Mouse (Mus musculus) MEL (cell line): ENCODE results near the gene Mrpl53. TPM values are rescaled to one million over a fixed set of nuclear protein-coding genes. Genes with fewer than 3 reads are reported as not detected.
A peak's percentile ranks its signal among the peaks of the same experiment; 100 is the strongest.

Experiments used
- DNase-seq: peaks from one replicate; pipeline ENCODE4 v3.0.0; 2011; ENCODE audit warnings: low read depth, low spot score
- H3K27ac ChIP-seq: 2 replicates; pipeline ENCODE4 v1.5.1; 2012; ENCODE audit warnings: low read depth, mild to moderate bottlenecking, control low read depth, low read length, moderate library complexity; ENCODE audit not compliant: control insufficient read depth
- H3K27me3 ChIP-seq, 2 experiments: fragments of 150-350 bp in 1 of 2; sonication (generic) in 1 of 2; 2 replicates each; pipeline ENCODE4 v1.6.1; 2012; ENCODE audit warnings: low read length in 2 of 2, mild to moderate bottlenecking in 2 of 2, improper control_type of control experiment in 1 of 2, moderate library complexity in 1 of 2; ENCODE audit not compliant: insufficient read depth in 2 of 2, control insufficient read depth in 1 of 2
- H3K36me3 ChIP-seq, 2 experiments: 2 replicates each; pipeline ENCODE4 v1.6.1; 2012 to 2014; ENCODE audit warnings: low read length in 2 of 2, improper control_type of control experiment in 1 of 2, inconsistent platforms in 1 of 2, mild to moderate bottlenecking in 1 of 2; ENCODE audit not compliant: insufficient read depth in 2 of 2, control insufficient read depth in 1 of 2
- H3K4me1 ChIP-seq, 2 experiments: fragments of 150-350 bp in 1 of 2; sonication (generic) in 1 of 2; 2 replicates each; pipeline ENCODE4 v1.6.1; 2012; ENCODE audit warnings: low read length in 2 of 2, improper control_type of control experiment in 1 of 2, mild to moderate bottlenecking in 1 of 2; ENCODE audit not compliant: insufficient read depth in 2 of 2, control insufficient read depth in 1 of 2
- H3K4me3 ChIP-seq, 2 experiments: fragments of 150-350 bp in 1 of 2; sonication (generic) in 1 of 2; 2 replicates each; pipeline ENCODE4 v1.5.1; 2012; ENCODE audit warnings: low read depth in 2 of 2, low read length in 2 of 2, mild to moderate bottlenecking in 2 of 2, moderate library complexity in 2 of 2, control low read depth in 1 of 2, improper control_type of control experiment in 1 of 2; ENCODE audit not compliant: control insufficient read depth in 1 of 2, insufficient read depth in 1 of 2
- H3K79me2 ChIP-seq: 2 replicates; pipeline ENCODE4 v1.6.1; 2012; ENCODE audit warnings: mild to moderate bottlenecking, low read length, moderate library complexity; ENCODE audit not compliant: control insufficient read depth, poor library complexity, insufficient read depth
- H3K9ac ChIP-seq: 2 replicates; pipeline ENCODE4 v1.6.1; 2012; ENCODE audit warnings: low read depth, mild to moderate bottlenecking, control low read depth, low read length, moderate library complexity; ENCODE audit not compliant: control insufficient read depth, poor library complexity, severe bottlenecking
- H3K9me3 ChIP-seq: fragments of 150-350 bp; sonication (generic); replicated peaks from 2 replicates; pipeline ENCODE4 v1.6.1; 2012; ENCODE audit warnings: mild to moderate bottlenecking, low read length, improper control_type of control experiment, moderate library complexity; ENCODE audit not compliant: insufficient read depth
- ELF1 ChIP-seq: IDR thresholded peaks from 2 replicates; pipeline ENCODE4 v1.6.1; 2014; ENCODE audit warnings: low read depth, mild to moderate bottlenecking, inconsistent platforms, low read length, improper control_type of control experiment, moderate library complexity
- EP300 ChIP-seq, 2 experiments: IDR thresholded peaks; 2 replicates each; pipeline ENCODE4 v1.6.1; 2011; ENCODE audit warnings: improper control_type of control experiment in 2 of 2, low read length in 2 of 2, low read depth in 1 of 2, mild to moderate bottlenecking in 1 of 2
- MEF2A ChIP-seq: IDR thresholded peaks from 2 replicates; pipeline ENCODE4 v1.6.1; 2014; ENCODE audit warnings: low read depth, mild to moderate bottlenecking, inconsistent platforms, low read length, improper control_type of control experiment; ENCODE audit not compliant: poor library complexity, insufficient replicate concordance, severe bottlenecking; ENCODE audit errors: extremely low read depth
- POLR2A ChIP-seq, 2 experiments: IDR thresholded peaks; 2 replicates each; pipeline ENCODE4 v1.6.1; 2011 to 2012; ENCODE audit warnings: low read length in 2 of 2, mild to moderate bottlenecking in 2 of 2, control low read depth in 1 of 2, improper control_type of control experiment in 1 of 2, low read depth in 1 of 2, moderate library complexity in 1 of 2; ENCODE audit not compliant: control insufficient read depth in 1 of 2, insufficient read depth in 1 of 2, poor library complexity in 1 of 2
- POLR2AphosphoS2 ChIP-seq: IDR thresholded peaks from 2 replicates; pipeline ENCODE4 v1.6.1; 2011; ENCODE audit warnings: low read length, improper control_type of control experiment
- SMC3 ChIP-seq: IDR thresholded peaks from 2 replicates; pipeline ENCODE4 v1.6.1; 2011; ENCODE audit warnings: low read depth, low read length, improper control_type of control experiment
- TCF12 ChIP-seq: IDR thresholded peaks from 2 replicates; pipeline ENCODE4 v1.6.1; 2014; ENCODE audit warnings: low read depth, mild to moderate bottlenecking, inconsistent platforms, low read length, improper control_type of control experiment, moderate library complexity
- UBTF ChIP-seq: IDR thresholded peaks from 2 replicates; pipeline ENCODE4 v1.6.1; 2012; ENCODE audit warnings: low read depth, mild to moderate bottlenecking, inconsistent platforms, low read length, improper control_type of control experiment, moderate library complexity, borderline replicate concordance; ENCODE audit not compliant: insufficient read depth
- ZMIZ1 ChIP-seq: IDR thresholded peaks from 2 replicates; pipeline ENCODE4 v1.6.1; 2012; ENCODE audit warnings: low read depth, mild to moderate bottlenecking, inconsistent platforms, low read length, improper control_type of control experiment, moderate library complexity
- polyA plus RNA-seq, 2 experiments: library from polyadenylated mRNA; stranded (reverse) in 1 of 2; unstranded in 1 of 2; fragments of >175 nt in 1 of 2; fragments of >200 nt in 1 of 2; gene quantifications; 2 replicates each; pipeline versions ENCODE4 v1.2.1 to v1.2.4; 2012; ENCODE audit warnings: low replicate concordance in 2 of 2, low read depth in 1 of 2; ENCODE audit not compliant: insufficient read length in 2 of 2, insufficient read depth in 1 of 2, missing spikeins in 1 of 2
- total RNA-seq: library from RNA; depleted of rRNA; stranded (reverse); fragments of 300-350 nt; gene quantifications from 2 replicates; pipeline ENCODE4 v1.2.3, GENCODE M21; 2012

Mrpl53 gene
- total and polyA plus RNA-seq, 3 experiments = 63.8 to 91.3 TPM; not detected in 1

- H3K27ac ChIP-seq = no peak overlapping the region
- no peak for DNase-seq
Observed at GRCm38 (mm10) chr6:83117616-83118015, 8.8 kb downstream of the Mrpl53 start.

DNA sequence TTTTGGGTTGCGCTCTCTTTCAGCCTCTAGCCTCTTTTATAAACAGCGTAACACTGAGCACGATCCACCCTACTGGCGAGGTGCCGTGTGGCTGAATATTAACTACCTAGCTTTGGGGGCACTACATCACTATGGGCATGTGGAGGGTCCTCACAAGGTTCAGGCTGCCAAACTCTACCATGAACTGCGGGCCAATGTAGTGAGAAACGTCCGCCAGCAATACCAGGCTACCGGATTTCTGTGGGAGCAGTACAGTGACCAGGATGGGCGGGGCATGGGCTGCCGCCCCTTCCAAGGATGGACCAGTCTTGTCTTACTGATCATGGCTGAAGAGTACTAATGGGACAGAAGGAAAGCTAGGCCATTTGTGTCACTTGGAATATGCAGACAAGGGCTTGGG is 9.5 kb downstream of the Mrpl53 start:
- TF ChIP-seq POLR2A (IDR thresholded peaks at IDR 0.05; ENCODE audit: control insufficient read depth in 1 of 2, insufficient read depth in 1 of 2, low read depth in 1 of 2, low read length in 2 of 2, poor library complexity in 1 of 2) (peak in 1 of 2 experiments; percentile 17; a peak in 1 of 4 replicates), SMC3 (0 out of 2 replicates have a peak, but pooled peaks have one; percentile 1), UBTF (no peak)
- TF ChIP-seq, all 39 proteins: peak for 2
- Histone ChIP-seq H3K79me2 (peaks cover 41% of the 10 kb centered on the region), H3K27ac (no peak overlapping the region), H3K9me3 (no peaks in the 10 kb centered on the region), H3K9ac (no peak overlapping the region), H3K27me3 (no peaks in the 10 kb centered on the region), H3K36me3 (peaks cover 0 to 24% of the 10 kb centered on the region in 2 experiments; a peak in 2 of 4 replicates), H3K4me3 (no peak overlapping the region), H3K4me1 (peaks cover 0 to 24% of the 10 kb centered on the region in 2 experiments; a peak in 2 of 4 replicates)
- no peak for DNase-seq

More at GRCm38 (mm10) chr6:83117616-83118015, 8.8 kb downstream of the Mrpl53 start:
- Histone ChIP-seq H3K79me2 (peaks cover 41% of the 10 kb centered on the region), H3K36me3 (peaks cover 0 to 20% of the 10 kb centered on the region in 2 experiments; a peak in 2 of 4 replicates), H3K27me3 (no peaks in the 10 kb centered on the region), H3K4me3 (no peak overlapping the region), H3K9ac (no peak overlapping the region), H3K9me3 (no peaks in the 10 kb centered on the region), H3K4me1 (peaks cover 0 to 22% of the 10 kb centered on the region in 2 experiments; a peak in 2 of 4 replicates)
- TF ChIP-seq POLR2A (IDR thresholded peaks at IDR 0.05; ENCODE audit: control insufficient read depth in 1 of 2, insufficient read depth in 1 of 2, low read depth in 1 of 2, low read length in 2 of 2, poor library complexity in 1 of 2) (0 out of 4 replicates have a peak, but pooled peaks have one; percentile 1 to 31), TCF12 (no peak), MEF2A (no peak), POLR2AphosphoS2 (no peak)

DNA sequence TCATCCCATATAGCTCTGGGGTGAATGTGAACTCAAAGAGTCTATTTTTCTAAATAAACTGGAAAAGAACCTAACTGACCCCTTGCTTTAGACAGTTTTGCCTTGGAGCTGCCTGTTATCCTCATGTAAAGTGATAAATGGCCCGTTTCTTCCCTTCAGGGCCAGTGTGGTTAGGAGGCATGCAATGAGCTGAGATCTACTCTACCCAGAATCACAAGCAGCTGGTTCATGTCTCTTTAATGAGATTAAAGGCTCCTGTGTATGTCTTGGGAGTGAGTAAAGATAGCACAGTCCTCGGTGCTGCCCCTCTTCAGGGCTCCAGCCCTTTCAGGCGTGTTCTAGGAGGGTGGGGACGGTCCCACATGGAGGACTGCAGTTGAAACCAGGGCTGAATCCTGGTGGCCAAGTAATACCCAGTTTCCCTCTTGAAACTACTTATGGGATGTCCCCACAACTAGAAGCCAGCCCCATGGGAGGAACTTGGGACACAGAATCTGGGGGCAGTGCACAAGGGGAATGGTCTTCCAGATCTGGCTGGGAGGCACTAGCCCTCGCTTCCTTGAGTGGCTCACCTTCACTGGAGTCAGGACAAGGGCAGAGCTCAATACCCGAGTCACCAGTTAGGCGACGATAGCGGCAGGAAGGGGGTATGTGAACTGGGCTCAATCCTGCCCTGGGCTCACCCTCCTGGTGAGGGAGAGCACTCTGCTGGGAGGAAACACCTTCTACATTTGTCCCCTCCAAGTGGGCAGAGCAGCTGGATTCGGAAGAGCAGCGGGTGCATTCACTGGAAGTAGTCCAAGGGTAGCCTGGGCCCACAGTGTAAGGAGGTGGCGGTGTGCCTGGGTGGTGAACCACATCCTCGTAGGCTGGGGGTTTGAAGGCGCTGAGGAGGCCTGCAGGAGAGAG is 10.2 kb downstream of the Mrpl53 start:
- peaks cover 44% of the 10 kb centered on the region for H3K79me2 ChIP-seq
- no peak overlapping the region for H3K4me3 ChIP-seq
- peak; percentile 49 for DNase-seq
- H3K36me3 ChIP-seq = peaks cover 0 to 28% of the 10 kb centered on the region in 2 experiments; a peak in 2 of 4 replicates
- no peaks in the 10 kb centered on the region for H3K9me3 ChIP-seq
- peaks cover 0 to 27% of the 10 kb centered on the region in 2 experiments; a peak in 3 of 4 replicates for H3K4me1 ChIP-seq
- TF ChIP-seq ELF1 (no peak), POLR2AphosphoS2 (peak; percentile 89), POLR2A (IDR thresholded peaks at IDR 0.05; ENCODE audit: control insufficient read depth in 1 of 2, insufficient read depth in 1 of 2, low read depth in 1 of 2, low read length in 2 of 2, poor library complexity in 1 of 2) (peak; percentile 48 to 54; a peak in 2 of 4 replicates), SMC3 (peak; percentile 0; the same call in 1 of the 2 replicates), ZMIZ1 (peak; percentile 53; the same call in 1 of the 2 replicates), EP300 (IDR thresholded peaks at IDR 0.05; ENCODE audit: low read depth in 1 of 2, low read length in 2 of 2) (no peak)
- no peaks in the 10 kb centered on the region for H3K27me3 ChIP-seq
- 0 out of 2 replicates have a peak overlapping the region, but pooled peaks have one; percentile 19 for H3K27ac ChIP-seq
- 0 out of 2 replicates have a peak overlapping the region, but pooled peaks have one; percentile 11 for H3K9ac ChIP-seq
